Mouse (Mus musculus) forebrain, embryonic 16.5 days (tissue): Measurements from ENCODE around the gene Ap5s1. TPM values are rescaled to one million over a fixed set of nuclear protein-coding genes. Genes with fewer than 3 reads are reported as not detected.

Experiments used
- polyA plus RNA-seq: library from polyadenylated mRNA; unstranded; fragments of >200 nt; fragmentation: Nextera tagmentation; extraction: Ambion mirVana; gene quantifications from 2 replicates; pipeline ENCODE4 v1.2.1, GENCODE M21; 2015

The Ap5s1 gene
- polyA plus RNA-seq, 1 experiment from 2014 or later, result 40.5 TPM

Other genes with a start within 250 kb of the Ap5s1 start
- gene Gfra4, start 164.0 kb upstream of the Ap5s1 start, polyA plus RNA-seq, result 33.0 and 42.8 TPM in 2 replicates
- gene Adam33, start 143.3 kb upstream of the Ap5s1 start, polyA plus RNA-seq, result 1.4 TPM in 2 replicates
- gene Siglec1, start 120.3 kb upstream of the Ap5s1 start, polyA plus RNA-seq, result 0.12 and 0.13 TPM in 2 replicates
- gene Hspa12b, start 79.8 kb upstream of the Ap5s1 start, polyA plus RNA-seq, result 4.4 and 4.7 TPM in 2 replicates
- not detected in 2 replicates for gene Gm11037, start 73.6 kb upstream of the Ap5s1 start, polyA plus RNA-seq
- 87.5 and 97.1 TPM in 2 replicates for gene 1700037H04Rik, start 47.0 kb upstream of the Ap5s1 start, polyA plus RNA-seq
- 16.0 and 16.9 TPM in 2 replicates for gene Cenpb, start 27.0 kb upstream of the Ap5s1 start, polyA plus RNA-seq
- 33.6 and 35.9 TPM in 2 replicates for gene Cdc25b, start 20.1 kb upstream of the Ap5s1 start, polyA plus RNA-seq
- 11.3 and 12.6 TPM in 2 replicates for gene Spef1, start 19.8 kb upstream of the Ap5s1 start, polyA plus RNA-seq
- gene Mavs, start 27.0 kb downstream of the Ap5s1 start, polyA plus RNA-seq, result 5.7 and 6.8 TPM in 2 replicates
- gene Pank2, start 55.4 kb downstream of the Ap5s1 start, polyA plus RNA-seq, result 26.9 and 33.1 TPM in 2 replicates
- gene Rnf24, start 145.8 kb downstream of the Ap5s1 start, polyA plus RNA-seq, result 22.0 and 26.0 TPM in 2 replicates